In the genomic region with DNA sequence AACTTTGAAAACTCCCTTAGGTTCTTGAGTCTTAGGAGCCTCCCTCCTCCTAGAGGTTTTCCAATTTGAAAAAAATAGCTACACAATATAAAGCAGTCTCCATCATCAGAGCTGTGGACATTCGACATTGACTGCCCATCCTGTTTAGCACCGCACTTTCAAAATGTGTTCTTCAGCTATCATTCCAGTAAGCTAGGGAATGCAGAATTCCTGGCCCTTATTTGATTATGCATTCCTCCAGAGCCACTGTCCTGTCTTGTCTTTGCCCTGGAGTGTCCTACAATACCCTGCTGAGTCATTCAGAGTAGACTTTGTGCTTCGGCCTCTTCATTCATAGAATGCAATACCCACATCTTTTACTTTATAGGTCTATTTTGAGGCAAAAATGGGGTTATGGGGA, we compare ENCODE assay signal across 31 mouse cellular contexts.
"Had no signal": no experiment of that assay in that cellular context is flagged by ENCODE, and none has a peak within 500 bp of the region (broad histone marks: within the 10 kb centered on the region; RNA-seq: fewer than 3 reads in every experiment).

No protein-coding gene starts in this region.

- DNase-seq: left cerebral cortex, postnatal 4 days; liver; liver, embryonic 13.5 days; liver, postnatal 0 days; lung, adult 18-20 months; lung, adult 2 months; lung, embryonic 14.5 days; lung, postnatal 10 days; lung, postnatal 14 days; lung, postnatal 36 days; lung, postnatal 4 days had no signal

- H3K27me3 ChIP-seq: liver, embryonic 13.5 days; liver, embryonic 15.5 days; lung, embryonic 15.5 days; megakaryocyte, embryonic 14.5 days; midbrain, embryonic 12.5 days; midbrain, embryonic 13.5 days; midbrain, embryonic 15.5 days; neural tube, embryonic 12.5 days had no signal

- H3K4me2 ChIP-seq: limb, embryonic 12.5 days; limb, embryonic 13.5 days; limb, embryonic 15.5 days; liver, embryonic 11.5 days; liver, embryonic 12.5 days; liver, embryonic 13.5 days; liver, embryonic 15.5 days; lung, embryonic 14.5 days; lung, embryonic 15.5 days; midbrain, embryonic 12.5 days; midbrain, embryonic 13.5 days; midbrain, embryonic 15.5 days; neural tube, embryonic 12.5 days had no signal

- ATAC-seq: liver, embryonic 12.5 days; liver, postnatal 0 days; lung, postnatal 0 days; midbrain, embryonic 13.5 days; midbrain, embryonic 15.5 days; midbrain, embryonic 16.5 days had no signal

- H3K27ac ChIP-seq: left cerebral cortex, adult 2 months; limb, embryonic 10.5 days; limb, embryonic 12.5 days; limb, embryonic 13.5 days; limb, embryonic 15.5 days; liver, embryonic 12.5 days; liver, embryonic 13.5 days; liver, embryonic 14.5 days; liver, embryonic 15.5 days; lung, embryonic 15.5 days; macrophage; midbrain, embryonic 10.5 days; midbrain, embryonic 12.5 days; midbrain, embryonic 13.5 days; midbrain, embryonic 15.5 days; neural tube, embryonic 12.5 days had no signal

- H3K9me3 ChIP-seq: limb, embryonic 10.5 days; limb, embryonic 12.5 days; limb, embryonic 13.5 days; limb, embryonic 15.5 days; liver, embryonic 12.5 days; liver, embryonic 13.5 days; liver, embryonic 15.5 days; lung, embryonic 15.5 days; megakaryocyte, embryonic 14.5 days; midbrain, embryonic 10.5 days; midbrain, embryonic 12.5 days; midbrain, embryonic 13.5 days; midbrain, embryonic 15.5 days; neural tube, embryonic 12.5 days had no signal

- H3K4me1 ChIP-seq: liver, embryonic 12.5 days; liver, embryonic 13.5 days; liver, embryonic 15.5 days; lung, embryonic 15.5 days; megakaryocyte, embryonic 14.5 days; midbrain, embryonic 10.5 days; midbrain, embryonic 12.5 days; midbrain, embryonic 13.5 days; midbrain, embryonic 15.5 days; neural tube, embryonic 12.5 days had no signal

- H3K36me3 ChIP-seq: limb, embryonic 10.5 days; limb, embryonic 12.5 days; limb, embryonic 13.5 days; limb, embryonic 15.5 days; liver, embryonic 12.5 days; liver, embryonic 13.5 days; liver, embryonic 15.5 days; lung, embryonic 15.5 days; midbrain, embryonic 10.5 days; midbrain, embryonic 12.5 days; midbrain, embryonic 13.5 days; midbrain, embryonic 15.5 days; neural tube, embryonic 12.5 days had no signal

- H3K4me3 ChIP-seq: left cerebral cortex, adult 2 months; limb, embryonic 10.5 days; limb, embryonic 12.5 days; limb, embryonic 13.5 days; limb, embryonic 15.5 days; liver, embryonic 12.5 days; liver, embryonic 13.5 days; liver, embryonic 15.5 days; lung, embryonic 15.5 days; megakaryocyte, embryonic 14.5 days; midbrain, embryonic 10.5 days; midbrain, embryonic 12.5 days; midbrain, embryonic 13.5 days; midbrain, embryonic 15.5 days; myocyte; neural tube, embryonic 12.5 days had no signal

- H3K9ac ChIP-seq: limb, embryonic 12.5 days; limb, embryonic 13.5 days; limb, embryonic 15.5 days; liver, embryonic 12.5 days; liver, embryonic 13.5 days; liver, embryonic 14.5 days; liver, embryonic 15.5 days; liver, postnatal 0 days; lung, embryonic 14.5 days; lung, embryonic 15.5 days; midbrain, embryonic 12.5 days; midbrain, embryonic 13.5 days; midbrain, embryonic 15.5 days; neural tube, embryonic 12.5 days had no signal
